Mouse (Mus musculus): ENCODE measurements around the gene Zkscan5.

GRCm38 (mm10) chr5:145213505-145213904 is 9.1 kb downstream of the Zkscan5 start:
- TF ChIP-seq CTCF (IDR thresholded peaks at IDR 0.05; ENCODE audit: borderline replicate concordance, insufficient read depth, low read length) = no peak
- TF ChIP-seq POLR2A (IDR thresholded peaks at IDR 0.05; ENCODE audit: low read depth, low read length) = no peak

Measured in embryonic fibroblast, embryonic 13.5 days (primary cell).